Mouse (Mus musculus) layer of hippocampus, postnatal 14 days (tissue): ENCODE data around the gene Wwox. TPM values are rescaled to one million over a fixed set of nuclear protein-coding genes. Genes with fewer than 3 reads are reported as not detected.

Experiments used
- DNase-seq, 2 experiments: peaks; one replicate each; pipeline ENCODE4 v3.0.0; 2021 to 2022; ENCODE audit warnings: low spot score in 2 of 2, mixed read lengths in 1 of 2
- total RNA-seq, 2 experiments: library from RNA; stranded (reverse); gene quantifications; 2 replicates each; pipeline ENCODE4 v1.2.3; 2021

The Wwox gene
- total RNA-seq, 2 experiments from 2014 or later = 11.2 to 12.3 TPM

DNA sequence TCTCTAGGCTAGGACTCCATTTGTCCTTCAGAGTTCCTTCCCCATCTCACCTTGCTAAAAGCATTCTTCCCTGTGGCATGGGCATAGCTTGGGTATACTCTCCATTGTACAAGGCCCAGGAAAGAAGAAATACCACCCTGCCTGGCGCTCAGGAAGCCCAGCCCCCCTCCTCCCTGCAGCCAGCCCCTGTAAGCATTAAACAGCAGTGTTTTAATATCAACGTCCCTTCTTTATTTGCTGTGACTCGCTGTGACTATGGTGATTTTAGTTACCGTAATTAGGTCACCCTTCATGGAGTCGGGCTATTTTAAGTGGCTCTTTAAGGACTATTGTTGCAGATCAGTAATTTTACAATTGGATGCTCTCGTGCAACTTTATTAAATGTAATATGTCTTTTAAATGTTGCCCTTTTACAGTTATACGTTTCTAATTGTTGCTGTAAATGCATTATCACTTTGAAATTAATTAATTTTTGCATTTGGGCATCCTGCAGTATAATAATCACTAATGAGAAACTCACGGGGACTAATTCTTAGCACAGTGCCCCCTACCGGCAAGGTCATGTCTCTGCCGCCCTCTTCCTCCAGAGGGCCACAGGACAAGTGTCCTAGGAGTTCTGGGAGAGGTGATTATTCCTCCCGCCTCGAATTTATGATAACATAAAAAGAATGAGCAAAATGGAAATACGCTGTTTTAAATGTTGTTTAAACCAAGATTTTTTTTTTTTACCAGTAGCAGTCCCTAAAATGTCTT lies 276.0 kb downstream of the Wwox start:
- no peak for DNase-seq

- DNase-seq = no peak
These were observed 277.2 kb downstream of the Wwox start for GRCm38 (mm10) chr8:114716546-114717255.

DNA sequence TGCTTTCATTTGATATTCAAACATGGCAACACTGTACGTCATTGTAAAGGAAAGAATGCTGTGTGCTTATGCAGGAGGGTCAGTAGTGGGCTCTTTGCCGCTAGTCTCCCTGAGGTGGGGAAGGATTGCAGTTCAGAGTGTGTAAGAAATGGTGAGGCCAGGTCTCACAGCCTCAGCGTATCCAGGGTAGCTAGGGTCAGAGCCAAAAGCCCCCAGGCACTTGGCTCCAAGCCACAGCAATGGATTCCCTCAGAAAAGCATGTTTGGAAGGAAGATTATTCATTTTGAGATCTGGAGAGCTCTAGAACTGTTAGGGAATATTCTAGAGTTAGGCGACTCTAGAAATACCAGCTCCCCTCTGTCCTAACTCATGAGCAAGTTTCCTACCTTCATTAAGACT lies 279.4 kb downstream of the Wwox start:
- DNase-seq = no peak

DNA sequence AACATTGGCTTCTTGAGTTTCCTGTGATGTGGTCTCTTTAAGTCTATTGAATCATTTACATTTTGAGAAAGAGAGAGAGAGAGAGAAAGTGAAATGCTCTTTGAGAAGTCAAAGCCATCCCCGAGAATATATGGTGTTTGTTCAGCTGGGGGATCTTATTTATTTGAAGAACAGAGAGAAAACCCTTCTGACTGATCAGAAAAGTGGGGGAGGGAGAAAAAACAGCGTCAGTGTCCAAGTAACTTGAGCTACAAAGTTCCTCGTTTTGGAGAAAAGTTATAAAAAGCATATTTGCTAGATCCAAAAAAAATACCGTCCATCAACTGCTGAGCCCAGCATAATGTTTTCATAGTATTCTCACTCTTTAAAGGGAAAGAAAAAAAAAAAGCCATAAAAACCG lies 283.2 kb downstream of the Wwox start:
- DNase-seq = no peak

DNA sequence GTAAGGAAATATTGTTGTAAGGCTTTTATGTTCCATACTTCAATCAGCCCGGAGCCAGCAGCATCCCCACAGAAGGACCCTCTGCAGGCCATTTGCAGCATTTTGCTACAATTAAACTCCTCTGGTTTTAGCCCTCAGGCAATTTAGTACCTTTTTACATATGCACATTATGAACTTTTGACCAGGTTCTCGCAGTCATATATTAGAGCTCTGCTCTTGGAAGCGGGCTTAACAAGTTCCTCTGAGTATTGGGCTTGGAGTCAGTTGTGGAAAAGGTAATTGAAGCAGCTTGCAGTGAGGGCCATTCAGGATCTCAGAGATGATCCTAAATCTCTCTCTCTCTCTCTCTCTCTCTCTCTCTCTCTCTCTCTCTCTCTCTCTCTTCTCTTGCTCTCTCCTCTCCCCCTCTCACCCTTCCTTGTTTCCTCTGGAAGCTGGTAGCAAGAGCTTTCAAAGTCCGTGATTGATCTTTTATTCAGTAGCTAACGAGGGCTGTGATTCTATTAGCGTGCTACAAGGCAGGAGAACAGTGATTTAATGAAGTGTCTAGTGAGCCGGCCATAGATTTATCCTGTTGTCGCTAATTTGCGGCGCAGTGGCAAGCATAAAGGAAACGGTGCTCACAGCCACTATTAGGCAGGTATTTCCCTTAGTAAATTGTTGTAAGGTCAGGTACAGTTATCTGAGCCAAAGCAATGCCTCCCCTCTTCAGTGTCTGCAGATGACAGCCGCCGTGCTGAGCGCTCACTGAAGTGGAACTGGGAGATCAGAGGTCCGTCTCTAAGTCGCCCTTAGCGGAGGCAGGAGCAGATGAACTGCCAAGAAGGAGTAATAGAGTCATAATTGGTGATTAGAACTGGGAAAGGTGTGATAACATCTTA lies 292.0 kb downstream of the Wwox start:
- DNase-seq = no peak

- DNase-seq = no peak
These were observed 303.9 kb downstream of the Wwox start for GRCm38 (mm10) chr8:114743185-114743915.

DNA sequence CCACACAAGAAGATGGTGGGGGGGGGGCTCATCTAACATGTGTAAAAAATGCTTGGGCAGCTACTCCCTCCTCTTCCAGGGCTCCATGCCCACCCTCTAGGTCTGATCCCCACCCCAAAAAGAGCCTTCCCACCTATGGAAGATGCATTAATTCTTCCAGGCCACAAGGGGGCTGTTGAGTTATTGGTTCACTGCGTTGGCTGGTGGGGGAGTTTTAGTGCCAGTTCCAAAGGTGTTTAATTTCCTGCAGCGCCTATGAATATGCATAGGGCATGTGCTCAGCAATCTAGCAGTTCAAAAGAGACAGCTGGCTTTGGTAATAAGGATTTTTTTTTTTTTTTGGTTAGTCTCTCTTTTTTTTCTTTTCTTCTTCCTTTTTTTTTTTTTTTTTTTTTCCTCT lies 306.9 kb downstream of the Wwox start:
- DNase-seq = no peak

GRCm38 (mm10) chr8:114751376-114752135 lies 312.1 kb downstream of the Wwox start:
- no peak for DNase-seq

- DNase-seq = no peak
These were observed 320.2 kb downstream of the Wwox start for GRCm38 (mm10) chr8:114759621-114760020.

DNA sequence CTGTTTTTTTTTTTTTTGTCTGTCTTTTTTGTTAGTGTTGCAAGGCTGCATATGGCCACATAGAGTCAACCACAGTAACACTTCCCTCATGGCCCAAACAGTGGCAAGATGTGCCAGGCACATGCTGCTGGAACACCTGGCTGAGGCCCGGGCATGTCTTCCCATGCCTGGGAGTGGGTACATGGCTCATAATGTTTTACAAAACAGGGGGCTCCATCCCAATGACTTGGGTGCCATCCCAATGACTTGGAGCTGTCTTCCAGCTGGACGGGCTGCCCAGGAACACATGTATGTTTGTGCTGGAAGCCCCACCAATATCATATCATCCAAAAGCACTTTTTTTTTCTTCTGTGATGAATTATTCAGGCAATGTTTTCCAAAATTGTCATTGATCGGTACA lies 329.1 kb downstream of the Wwox start:
- DNase-seq = peak; percentile 16 to 67

GRCm38 (mm10) chr8:114770856-114771776 lies 331.7 kb downstream of the Wwox start:
- DNase-seq = peak; percentile 67 to 78

DNA sequence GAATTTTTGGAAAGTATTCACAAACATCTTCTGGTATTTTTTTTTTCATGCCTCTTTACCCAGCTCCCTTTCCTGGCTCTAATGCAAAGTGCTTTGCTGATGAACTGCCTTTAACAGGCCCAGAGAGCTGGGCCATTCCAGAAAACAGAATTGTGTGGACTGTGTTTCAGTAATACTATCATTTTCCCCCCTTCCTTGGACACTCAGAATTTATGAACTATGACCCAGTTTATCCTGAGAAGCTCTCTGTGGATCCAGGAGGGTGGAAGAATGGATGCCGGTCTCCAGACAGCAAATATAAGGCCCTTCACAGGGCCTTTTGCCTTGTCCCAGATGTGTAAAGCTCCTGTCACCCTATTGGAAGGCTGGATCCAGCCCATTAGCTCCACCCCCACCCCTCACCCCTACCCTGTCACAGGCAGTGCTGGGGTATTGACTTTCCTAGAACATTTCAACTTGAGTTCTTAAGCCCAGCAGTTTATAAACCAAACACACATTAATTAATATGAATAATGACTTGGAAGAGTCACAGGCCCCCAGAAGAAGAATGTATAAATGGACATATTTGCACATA lies 332.9 kb downstream of the Wwox start:
- no peak for DNase-seq

- peak; percentile 40 to 63 for DNase-seq
These were observed 334.3 kb downstream of the Wwox start for GRCm38 (mm10) chr8:114773461-114774414.

DNA sequence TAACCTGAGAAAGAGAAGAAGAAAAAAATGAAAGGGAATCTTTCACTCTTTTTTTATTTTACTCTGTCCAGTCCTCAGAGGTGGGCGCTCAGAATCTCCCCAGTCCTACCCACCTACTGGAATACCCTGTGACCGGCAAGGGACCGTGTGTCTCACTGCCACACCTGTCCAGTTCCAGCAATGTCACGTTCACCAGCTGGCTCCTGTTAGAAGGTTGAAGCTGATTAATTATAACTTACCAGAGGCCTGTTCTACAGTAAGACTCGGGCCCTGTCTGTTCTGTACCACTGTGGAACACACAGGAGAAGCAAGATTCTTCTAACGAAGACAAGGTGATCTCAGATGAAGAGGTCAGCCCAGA lies 334.9 kb downstream of the Wwox start:
- DNase-seq = no peak

GRCm38 (mm10) chr8:114775543-114775942 lies 336.1 kb downstream of the Wwox start:
- DNase-seq = no peak

DNA sequence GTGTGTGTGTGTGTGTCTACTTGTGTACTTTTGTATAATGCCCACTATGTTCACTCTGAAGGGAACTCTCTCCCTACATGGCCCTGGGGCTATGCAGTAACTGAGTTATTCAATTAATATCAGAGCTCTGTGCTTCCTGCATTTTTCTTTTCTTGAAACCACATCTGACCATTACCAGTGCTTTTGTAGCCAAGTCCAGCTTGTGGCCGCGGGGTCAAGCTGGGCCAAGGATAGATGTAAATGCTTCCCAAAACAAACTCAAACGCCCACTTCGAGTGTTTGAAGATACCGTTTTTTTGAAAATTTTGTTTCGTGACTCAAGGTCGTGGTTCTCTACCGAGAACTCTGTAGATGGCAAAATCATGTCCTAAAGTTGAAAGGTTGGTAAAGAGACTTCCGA lies 337.2 kb downstream of the Wwox start:
- DNase-seq = no peak

DNA sequence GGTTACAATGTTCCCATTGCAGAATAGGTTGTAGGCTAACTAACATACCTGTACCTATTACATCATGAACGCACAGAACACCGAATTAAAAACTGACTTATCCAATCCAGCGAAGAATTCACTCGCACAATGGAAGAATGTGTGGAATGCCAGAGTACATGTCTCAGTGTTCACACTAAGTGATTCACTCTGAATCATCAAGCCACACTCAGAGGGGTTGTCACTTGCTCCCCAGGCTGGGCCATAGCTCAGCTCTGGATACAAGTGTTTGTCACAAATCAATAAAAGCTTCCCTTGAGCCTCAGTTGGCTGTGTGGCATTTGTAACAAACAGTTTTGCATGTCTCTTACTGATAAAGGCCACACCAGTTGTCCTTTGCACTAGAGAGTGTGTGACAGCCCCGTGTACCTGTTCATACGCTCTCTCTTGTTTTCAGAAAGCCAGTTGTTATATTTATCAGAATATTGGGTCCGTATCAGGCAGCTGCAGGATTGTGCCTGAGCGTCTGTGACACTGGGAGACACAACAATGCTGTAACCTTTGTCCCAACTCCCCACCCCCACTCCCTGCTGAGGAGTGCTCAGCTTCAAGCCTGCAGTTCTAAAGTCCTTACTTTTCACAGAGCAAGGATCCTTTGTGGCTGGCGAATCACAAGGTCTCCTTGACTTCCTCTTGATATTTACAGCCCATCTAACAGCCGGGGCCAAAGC lies 338.0 kb downstream of the Wwox start:
- no peak for DNase-seq
